Mouse (Mus musculus) brain, embryonic 18.5 days (tissue): ENCODE measurements around the gene Exoc6.
"Not testable (repeated sequence)": the region's sequence is repeated elsewhere in the genome, so short reads cannot be mapped to it uniquely, and the experiment has no call there.

Source experiments
- DNase-seq: peaks from one replicate; pipeline ENCODE4 v3.0.0-alpha.2; 2012; ENCODE audit warnings: low read depth, low spot score

Gene Exoc6

GRCm38 (mm10) chr19:37537717-37538116 is 12.5 kb upstream of the Exoc6 start:
- DNase-seq, result no peak

GRCm38 (mm10) chr19:37540201-37540600 is 10.0 kb upstream of the Exoc6 start:
- no peak for DNase-seq

- DNase-seq, result no peak
Measured at GRCm38 (mm10) chr19:37543537-37544326, 6.5 kb upstream of the Exoc6 start.

- DNase-seq, result no peak
Measured at GRCm38 (mm10) chr19:37544476-37544875, 5.7 kb upstream of the Exoc6 start.

GRCm38 (mm10) chr19:37545231-37545630 is 5.0 kb upstream of the Exoc6 start:
- no peak for DNase-seq

GRCm38 (mm10) chr19:37545725-37546124 is 4.5 kb upstream of the Exoc6 start:
- no peak for DNase-seq

- DNase-seq, result no peak
Measured at GRCm38 (mm10) chr19:37546776-37547175, 3.4 kb upstream of the Exoc6 start.

GRCm38 (mm10) chr19:37551040-37551566 is 885 bp downstream of the Exoc6 start:
- DNase-seq, result no peak

- DNase-seq, result no peak
Measured at GRCm38 (mm10) chr19:37553376-37554265, 3.4 kb downstream of the Exoc6 start.

- DNase-seq, result not testable (repeated sequence)
Measured at GRCm38 (mm10) chr19:37554266-37554650, 4.0 kb downstream of the Exoc6 start.

- no peak for DNase-seq
Measured at GRCm38 (mm10) chr19:37555863-37556566, 5.8 kb downstream of the Exoc6 start.

GRCm38 (mm10) chr19:37557898-37558297 is 7.7 kb downstream of the Exoc6 start:
- DNase-seq, result no peak

- no peak for DNase-seq
Measured at GRCm38 (mm10) chr19:37559286-37560079, 9.3 kb downstream of the Exoc6 start.

GRCm38 (mm10) chr19:37560080-37560427 is 9.8 kb downstream of the Exoc6 start:
- no peak for DNase-seq

- no peak for DNase-seq
Measured at GRCm38 (mm10) chr19:37561106-37561892, 11.1 kb downstream of the Exoc6 start.

GRCm38 (mm10) chr19:37563763-37564162 is 13.5 kb downstream of the Exoc6 start:
- no peak for DNase-seq

- DNase-seq, result no peak
Measured at GRCm38 (mm10) chr19:37565806-37566205, 15.6 kb downstream of the Exoc6 start.

GRCm38 (mm10) chr19:37569186-37569754 is 19.1 kb downstream of the Exoc6 start:
- no peak for DNase-seq

GRCm38 (mm10) chr19:37570966-37571718 is 20.9 kb downstream of the Exoc6 start:
- no peak for DNase-seq
